Mouse (Mus musculus): ENCODE measurements around the gene Vmn1r215.

- TF ChIP-seq GATA1 (IDR thresholded peaks at IDR 0.05; ENCODE audit: low read length) (no peak), TAL1 (IDR thresholded peaks at IDR 0.05; ENCODE audit: low read length) (no peak)
These were observed 10.0 kb upstream of the Vmn1r215 start for GRCm38 (mm10) chr13:23057778-23058177.
